Mouse (Mus musculus) liver, adult 2 months (tissue): Measurements from ENCODE around the gene Fv1.
"Not testable (repeated sequence)": the region's sequence is repeated elsewhere in the genome, so short reads cannot be mapped to it uniquely, and the experiment has no call there.

Experiments
- CTCF ChIP-seq: fragments of 200-500 bp; IDR thresholded peaks from 2 replicates; pipeline ENCODE4 v1.5.1; 2011; ENCODE audit warnings: low read depth, low read length, control low read depth
- POLR2A ChIP-seq: fragments of 200-500 bp; IDR thresholded peaks from 2 replicates; pipeline ENCODE4 v1.6.1; 2011; ENCODE audit warnings: low read length, control low read depth; ENCODE audit not compliant: insufficient read depth; ENCODE audit errors: extremely low read depth

GRCm38 (mm10) chr4:147821414-147821813 lies 47.4 kb upstream of the Fv1 start:
- not testable (repeated sequence) for TF ChIP-seq POLR2A, CTCF
